Mouse (Mus musculus): ENCODE data around the gene Copz1. TPM values are rescaled to one million over a fixed set of nuclear protein-coding genes. Genes with fewer than 3 reads are reported as not detected.

Copz1 gene
- 160 and 164 TPM in 2 replicates for polyA plus RNA-seq (2012; rRNA removed)

DNA sequence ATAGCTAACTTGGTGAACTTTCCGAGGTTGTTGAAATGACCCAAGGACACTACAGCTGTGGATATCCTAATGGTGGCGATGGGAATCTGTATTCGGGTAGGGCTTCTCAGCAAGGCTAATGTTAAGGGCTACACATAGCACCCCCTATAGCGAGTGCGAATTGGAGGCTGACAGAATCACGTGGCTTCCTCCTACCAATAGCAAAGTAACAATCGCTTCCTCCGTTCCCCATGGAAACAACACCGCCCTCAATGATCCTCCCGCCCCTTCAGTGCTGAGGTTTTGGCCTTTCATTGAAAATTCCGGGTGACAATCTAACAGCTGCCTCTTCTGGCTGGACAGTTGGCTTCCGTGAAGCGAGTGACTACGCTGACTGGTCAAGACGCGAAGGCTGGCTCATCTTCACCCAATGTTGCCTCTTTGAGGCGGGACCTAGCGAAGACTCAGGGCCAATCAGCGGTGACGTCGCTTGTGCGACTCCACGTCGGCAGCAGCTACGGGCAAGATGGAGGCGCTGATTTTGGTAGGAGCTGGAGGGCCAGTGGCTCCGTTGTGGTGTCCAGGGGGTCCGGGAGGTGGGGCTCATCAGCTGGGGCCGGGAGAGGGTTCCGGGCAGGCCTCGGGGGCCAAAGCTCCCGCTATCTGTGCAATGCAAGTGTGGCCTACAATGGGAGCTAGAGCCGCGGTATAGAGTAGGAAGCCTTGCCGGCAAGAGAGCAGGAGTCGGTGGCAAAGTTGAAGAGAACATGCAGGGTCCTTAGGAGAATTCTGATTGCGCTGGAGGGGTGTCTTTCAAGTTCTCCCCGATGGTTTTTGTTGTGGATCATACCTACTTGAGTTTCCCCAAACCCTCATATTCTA, at the start of gene Copz1:
Gene Copz1, plus strand, starts transcription at position 296 of the 861 bp plus-strand sequence.

DNA sequence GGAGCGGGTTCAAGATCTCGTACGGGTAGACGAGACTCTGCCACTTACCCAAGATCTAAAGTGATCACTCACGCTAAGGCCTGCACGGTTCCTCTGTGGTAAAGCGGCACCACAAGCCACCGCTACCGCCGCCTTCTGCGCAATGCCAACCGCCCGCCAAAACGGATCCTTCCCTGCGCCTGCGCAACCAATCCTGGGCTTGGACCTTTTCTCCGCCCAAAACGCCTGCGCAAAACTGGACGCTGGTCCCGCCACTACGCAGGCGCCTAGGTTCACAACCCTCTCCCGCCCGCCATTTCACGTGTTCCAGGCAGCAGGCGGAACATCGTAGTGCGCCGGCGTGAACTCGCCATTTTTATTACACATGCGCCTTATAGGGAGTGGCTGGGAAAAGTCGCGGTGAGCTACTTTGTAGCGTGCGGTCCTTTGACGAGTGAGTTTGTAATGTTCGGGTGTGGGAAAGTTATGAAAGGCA, 32.8 kb upstream of the Copz1 start, which contains the start of gene Cbx5:
Gene Cbx5, minus strand, starts transcription at position 132 of the 475 bp plus-strand sequence.

DNA sequence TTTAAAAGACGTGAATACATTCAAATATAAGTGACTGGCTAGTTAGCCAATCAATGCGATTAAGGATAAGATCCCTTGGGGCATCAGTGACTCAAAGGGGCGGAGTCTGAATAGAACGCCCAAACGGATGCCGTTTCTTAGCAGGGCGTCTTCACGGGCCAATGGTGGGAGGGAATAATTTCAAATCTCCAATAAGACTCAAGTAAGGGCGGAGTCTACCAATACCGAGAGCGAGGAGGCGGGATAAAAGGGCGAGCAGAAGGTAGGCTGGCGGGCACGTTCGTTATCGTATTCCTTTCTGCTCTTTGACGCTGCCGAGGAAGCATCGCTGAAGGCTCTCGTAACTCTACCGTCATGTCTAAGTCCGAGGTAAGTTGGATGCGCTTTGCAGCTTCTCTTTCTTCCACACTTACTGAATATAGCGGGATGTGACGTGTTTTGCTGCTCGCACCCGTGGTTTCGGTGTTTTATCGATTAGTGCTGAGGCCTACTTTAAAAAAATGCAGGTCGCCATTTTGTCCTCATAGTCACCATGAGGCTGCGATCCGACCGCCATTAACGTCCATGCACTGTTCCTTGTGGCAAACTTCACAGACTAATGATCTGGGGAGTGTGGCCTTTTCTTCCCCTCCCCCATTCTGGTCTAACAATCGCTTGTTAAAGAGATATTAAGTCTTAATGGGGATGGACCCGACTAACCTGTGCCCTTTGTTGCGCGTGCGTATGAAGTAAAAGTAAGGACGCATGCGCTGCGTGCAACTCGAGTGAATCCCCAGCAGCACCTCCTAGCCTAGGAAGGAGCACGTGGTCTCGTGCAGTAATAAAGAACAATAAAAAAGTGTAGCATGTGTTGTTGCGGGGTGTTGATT, 32.1 kb upstream of the Copz1 start, which contains the start of gene Hnrnpa1:
Gene Hnrnpa1, plus strand, starts transcription at position 273 of the 869 bp plus-strand sequence.

DNA sequence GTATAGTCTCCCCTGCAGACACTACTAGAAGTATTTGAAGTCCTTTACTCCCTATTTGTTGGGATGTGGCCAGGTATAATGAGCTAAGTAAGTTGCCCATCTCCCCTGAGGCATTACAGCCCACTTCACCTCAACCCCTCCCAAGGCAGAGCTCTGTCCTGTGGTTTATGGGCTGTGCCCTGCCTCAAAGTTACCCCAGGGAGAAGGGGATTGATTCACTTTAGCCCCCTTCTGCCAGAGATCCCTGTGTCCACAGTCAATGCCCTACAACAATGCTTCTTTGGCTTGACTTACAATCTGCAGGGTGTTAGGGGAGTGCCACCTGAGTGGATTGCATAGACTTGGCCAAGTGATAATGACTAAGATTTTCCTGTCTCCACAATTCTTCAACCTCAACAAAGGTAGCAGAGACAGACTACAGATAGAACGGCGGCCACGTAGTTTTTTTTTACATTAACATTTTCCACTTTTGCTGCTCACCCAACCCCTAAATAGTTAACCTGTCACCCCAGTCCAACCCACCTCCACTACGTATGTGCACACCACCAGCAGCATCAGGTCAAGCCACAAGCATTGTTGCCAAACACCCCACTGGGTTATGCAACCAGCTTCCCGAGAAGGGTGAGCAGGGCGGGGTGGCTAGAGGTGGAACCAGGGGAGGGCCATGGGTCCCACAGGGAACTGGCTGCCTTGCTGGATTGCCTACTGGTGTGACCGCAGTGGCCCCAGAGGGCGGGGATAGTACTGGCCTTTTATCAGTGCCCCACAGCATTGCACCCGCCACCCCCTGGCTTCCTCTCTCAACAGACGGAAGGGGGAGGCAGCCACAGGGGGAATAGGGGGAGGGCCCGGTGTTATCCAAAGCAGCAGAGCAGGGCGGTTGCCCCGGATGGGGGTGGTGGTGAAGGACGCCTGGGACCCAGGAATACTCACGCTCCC, 14.5 kb upstream of the Copz1 start, which contains the start of gene Nfe2:
Gene Nfe2, minus strand, starts transcription at position 614 of the 939 bp plus-strand sequence.

DNA sequence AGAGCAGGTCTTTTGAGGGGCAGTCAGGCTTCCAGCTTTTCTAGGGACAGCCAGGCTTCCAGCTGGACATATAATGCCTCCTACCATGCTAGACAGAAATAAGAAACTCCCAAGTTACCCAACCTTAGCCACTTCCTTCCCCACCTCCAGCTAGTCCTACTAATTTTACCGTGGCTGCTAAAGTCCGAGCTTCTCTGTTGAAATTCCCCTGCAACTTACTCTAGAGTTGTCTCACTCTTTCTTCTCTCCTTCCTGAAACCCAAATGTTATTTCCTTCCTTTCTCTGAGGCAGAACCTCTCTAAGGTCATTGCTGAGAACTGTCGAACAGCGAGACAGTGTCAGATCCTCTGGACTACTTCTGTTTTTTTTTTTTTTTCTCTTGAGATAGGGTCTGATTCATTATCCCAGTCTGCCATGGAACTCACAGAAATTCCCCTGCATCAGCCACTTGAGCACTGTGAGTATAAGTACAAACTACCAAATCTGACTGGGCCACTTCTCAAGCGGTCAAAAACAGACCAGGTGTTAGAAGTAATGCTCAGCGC, 37.9 kb downstream of the Copz1 start, which contains the start of gene Gpr84:
Gene Gpr84, minus strand, starts transcription at position 248 of the 546 bp plus-strand sequence.

DNA sequence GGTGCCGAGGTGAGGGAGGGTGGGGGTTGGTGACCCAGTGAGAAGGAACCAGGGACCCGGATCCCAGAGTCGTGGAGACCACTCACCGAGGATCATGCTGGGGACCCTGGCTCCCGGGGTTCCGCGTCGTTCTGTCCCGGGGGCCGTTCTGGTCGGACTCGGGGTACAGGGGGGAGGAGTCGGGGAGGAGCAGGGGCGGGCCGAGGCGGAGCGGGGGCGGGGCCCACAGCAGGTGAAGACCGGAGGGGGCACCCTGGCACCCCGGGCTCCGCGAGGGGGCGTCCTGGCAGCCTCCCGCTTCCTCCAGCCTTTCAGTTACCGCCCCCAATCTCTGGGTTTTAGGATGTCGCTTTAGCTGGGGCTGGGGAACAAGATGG, 67.4 kb downstream of the Copz1 start, which contains the start of gene Zfp385a:
Gene Zfp385a, minus strand, starts transcription at position 133 of the 377 bp plus-strand sequence.

Other genes with a start within 250 kb of the Copz1 start
- gene Smug1, start 105.6 kb upstream of the Copz1 start, polyA plus RNA-seq (2012; rRNA removed) = 27.0 and 30.0 TPM in 2 replicates
- 86.8 and 91.8 TPM in 2 replicates for gene Cbx5, start 32.9 kb upstream of the Copz1 start, polyA plus RNA-seq (2012; rRNA removed)
- gene Hnrnpa1, start 32.3 kb upstream of the Copz1 start, polyA plus RNA-seq (2012; rRNA removed) = 1,022 and 1,097 TPM in 2 replicates
- 0.25 and 0.32 TPM in 2 replicates for gene Nfe2, start 14.3 kb upstream of the Copz1 start, polyA plus RNA-seq (2012; rRNA removed)
- 0.27 and 0.31 TPM in 2 replicates for gene Gpr84, start 37.9 kb downstream of the Copz1 start, polyA plus RNA-seq (2012; rRNA removed)
- gene Zfp385a, start 67.4 kb downstream of the Copz1 start, polyA plus RNA-seq (2012; rRNA removed) = 20.7 and 25.0 TPM in 2 replicates
- 5.1 and 6.9 TPM in 2 replicates for gene Itga5, start 94.0 kb downstream of the Copz1 start, polyA plus RNA-seq (2012; rRNA removed)
- gene Gtsf1, start 157.8 kb downstream of the Copz1 start, polyA plus RNA-seq (2012; rRNA removed) = 0.15 TPM in 1 of 2 replicates, not detected in the other
- gene Gtsf2, start 175.8 kb downstream of the Copz1 start, polyA plus RNA-seq (2012; rRNA removed) = 0.25 TPM in 1 of 2 replicates, not detected in the other
- 1.7 and 2.0 TPM in 2 replicates for gene Nckap1l, start 181.1 kb downstream of the Copz1 start, polyA plus RNA-seq (2012; rRNA removed)
- gene Pde1b, start 230.3 kb downstream of the Copz1 start, polyA plus RNA-seq (2012; rRNA removed) = 89.9 and 93.7 TPM in 2 replicates

All from central nervous system, embryonic 18 days (tissue).